8 mouse cellular contexts compared by ENCODE assay signal in genomic region chr8:126827681-126828383, GRCm38 (mm10).
DNase-seq lines count a peak whose midpoint lies in the region; ATAC-seq and TF ChIP-seq lines count a peak whose summit lies in the region.

No protein-coding gene starts in this region.

- H3K9ac ChIP-seq in hindbrain, embryonic 11.5 days (ENCODE audit: low read depth, low read length) = no peak overlapping the region
- H3K9ac ChIP-seq in limb, embryonic 13.5 days = peak overlapping the region; percentile 48
- no peak overlapping the region for H3K9ac ChIP-seq in midbrain, postnatal 0 days (replicated peaks; ENCODE audit: low read length, poor library complexity, severe bottlenecking)

- TF ChIP-seq POLR2A in cerebellum, adult 2 months (IDR thresholded peaks at IDR 0.05; ENCODE audit: borderline replicate concordance, insufficient read depth, low read length) = no peak

- peak; percentile 34 for DNase-seq in 3134 (ENCODE audit: extremely low read depth, insufficient read length, low spot score)
- peak; percentile 28 for DNase-seq in T-cell, adult 2 months (ENCODE audit: low spot score)
- DNase-seq in hindbrain, embryonic 11.5 days (ENCODE audit: low spot score) = no peak
- no peak for DNase-seq in midbrain, postnatal 0 days (ENCODE audit: low spot score)
- DNase-seq in cerebellum, adult 2 months = no peak
- no peak for DNase-seq in cerebellum, postnatal 10 days
- DNase-seq in ovary, adult 18-20 months (ENCODE audit: low spot score) = no peak

- H3K4me3 ChIP-seq in hindbrain, embryonic 11.5 days (ENCODE audit: low read depth, low read length) = no peak overlapping the region
- H3K4me3 ChIP-seq in limb, embryonic 13.5 days = no peak overlapping the region
- H3K4me3 ChIP-seq in midbrain, postnatal 0 days (ENCODE audit: low read depth, low read length) = no peak overlapping the region
- no peak overlapping the region for H3K4me3 ChIP-seq in cerebellum, adult 2 months (replicated peaks; ENCODE audit: insufficient read depth, low read depth, low read length)

- no peaks in the 10 kb centered on the region for H3K27me3 ChIP-seq in hindbrain, embryonic 11.5 days (ENCODE audit: control insufficient read depth, insufficient read depth, low read length)
- H3K27me3 ChIP-seq in limb, embryonic 13.5 days = no peaks in the 10 kb centered on the region
- no peaks in the 10 kb centered on the region for H3K27me3 ChIP-seq in midbrain, postnatal 0 days (ENCODE audit: insufficient read depth, low read length)
- no peaks in the 10 kb centered on the region for H3K27me3 ChIP-seq in cerebellum, adult 2 months (ENCODE audit: control insufficient read depth, insufficient read depth, low read length)

- H3K4me1 ChIP-seq in hindbrain, embryonic 11.5 days (replicated peaks; ENCODE audit: control insufficient read depth, insufficient read depth, low read length) = peaks cover 14% of the 10 kb centered on the region
- H3K4me1 ChIP-seq in limb, embryonic 13.5 days = peaks cover 75% of the 10 kb centered on the region
- peaks cover 19% of the 10 kb centered on the region; the same call in 1 of the 2 replicates for H3K4me1 ChIP-seq in midbrain, postnatal 0 days (ENCODE audit: insufficient read depth, low read length)
- peaks cover 3% of the 10 kb centered on the region; the same call in 1 of the 2 replicates for H3K4me1 ChIP-seq in cerebellum, adult 2 months (ENCODE audit: control insufficient read depth, insufficient read depth, low read length)

- H3K27ac ChIP-seq in hindbrain, embryonic 11.5 days (ENCODE audit: low read depth, low read length) = peak overlapping the region; percentile 94; the same call in 1 of the 2 replicates
- peak overlapping the region; percentile 99 for H3K27ac ChIP-seq in limb, embryonic 13.5 days
- peak overlapping the region; percentile 91; the same call in 1 of the 2 replicates for H3K27ac ChIP-seq in midbrain, postnatal 0 days (ENCODE audit: low read depth, low read length)
- no peak overlapping the region for H3K27ac ChIP-seq in cerebellum, adult 2 months (ENCODE audit: insufficient read depth, low read length)

- H3K4me2 ChIP-seq in hindbrain, embryonic 11.5 days (replicated peaks; ENCODE audit: low read depth, low read length) = no peak overlapping the region
- no peak overlapping the region for H3K4me2 ChIP-seq in limb, embryonic 13.5 days (replicated peaks)
- H3K4me2 ChIP-seq in midbrain, postnatal 0 days (ENCODE audit: low read depth, low read length, poor library complexity, severe bottlenecking) = no peak overlapping the region

- no peak for ATAC-seq in hindbrain, embryonic 11.5 days (ENCODE audit: low FRiP score)
- no peak for ATAC-seq in limb, embryonic 13.5 days (ENCODE audit: low FRiP score, low read depth)
- ATAC-seq in midbrain, postnatal 0 days (ENCODE audit: low FRiP score) = no peak

- H3K36me3 ChIP-seq in hindbrain, embryonic 11.5 days (ENCODE audit: control insufficient read depth, insufficient read depth, low read length) = no peaks in the 10 kb centered on the region
- no peaks in the 10 kb centered on the region for H3K36me3 ChIP-seq in limb, embryonic 13.5 days
- no peaks in the 10 kb centered on the region for H3K36me3 ChIP-seq in midbrain, postnatal 0 days (ENCODE audit: insufficient read depth, low read length)

- no peaks in the 10 kb centered on the region for H3K9me3 ChIP-seq in hindbrain, embryonic 11.5 days (ENCODE audit: control insufficient read depth, low read length)
- no peaks in the 10 kb centered on the region for H3K9me3 ChIP-seq in limb, embryonic 13.5 days
- H3K9me3 ChIP-seq in midbrain, postnatal 0 days (ENCODE audit: low read length) = no peaks in the 10 kb centered on the region

- 72% methylated on average over 6 of the region's 6 CpGs for WGBS in hindbrain, embryonic 11.5 days
- WGBS in limb, embryonic 13.5 days = 39% methylated on average over 6 of the region's 6 CpGs
- WGBS in midbrain, postnatal 0 days = 68% methylated on average over 6 of the region's 6 CpGs
- WGBS in cerebellum, adult 2 months = 79% methylated on average over 6 of the region's 6 CpGs

- TF ChIP-seq CTCF in midbrain, postnatal 0 days (IDR thresholded peaks at IDR 0.05) = no peak
- TF ChIP-seq CTCF in cerebellum, adult 2 months (IDR thresholded peaks at IDR 0.05; ENCODE audit: borderline replicate concordance, insufficient read depth, low read depth, low read length) = no peak

Comparison
In these comparisons a context has a peak if more than half of its experiments do, and no peak if none do; other contexts are left out.
1. DNase-seq: peak in 3134 (single experiment) and T-cell, adult 2 months (single experiment); none in hindbrain, embryonic 11.5 days (single experiment), midbrain, postnatal 0 days (single experiment), cerebellum, adult 2 months (0 of 2), cerebellum, postnatal 10 days (0 of 2) and ovary, adult 18-20 months (single experiment).